Mouse (Mus musculus) forelimb bud, embryonic 11.5 days (tissue): ENCODE measurements around the gene Dscam.
A peak's percentile ranks its signal among the peaks of the same experiment; 100 is the strongest.

Source experiments
- DNase-seq: peaks from one replicate; pipeline ENCODE4 v3.0.0-alpha.2; 2012; ENCODE audit warnings: low read depth, low spot score

Gene Dscam

DNA sequence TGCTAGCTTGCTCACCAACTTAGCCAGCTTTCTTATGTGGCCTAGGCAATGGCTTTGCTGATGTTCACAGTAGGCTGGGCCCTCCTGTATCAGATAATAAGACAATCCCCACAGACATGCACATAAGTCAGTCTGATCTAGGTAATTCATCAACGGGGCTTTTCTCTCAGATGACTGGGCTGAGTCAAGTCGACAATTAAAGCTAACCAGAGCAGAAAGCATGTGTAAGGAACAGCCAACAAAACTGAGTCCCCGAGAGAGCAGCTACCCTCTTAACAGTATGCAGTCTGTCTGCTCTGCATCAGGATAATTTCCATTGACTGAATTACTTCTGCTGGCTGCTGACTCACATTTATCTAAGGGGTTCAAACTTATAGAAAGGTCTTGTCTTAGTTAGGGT lies 603.1 kb downstream of the Dscam start:
- DNase-seq: no peak

DNA sequence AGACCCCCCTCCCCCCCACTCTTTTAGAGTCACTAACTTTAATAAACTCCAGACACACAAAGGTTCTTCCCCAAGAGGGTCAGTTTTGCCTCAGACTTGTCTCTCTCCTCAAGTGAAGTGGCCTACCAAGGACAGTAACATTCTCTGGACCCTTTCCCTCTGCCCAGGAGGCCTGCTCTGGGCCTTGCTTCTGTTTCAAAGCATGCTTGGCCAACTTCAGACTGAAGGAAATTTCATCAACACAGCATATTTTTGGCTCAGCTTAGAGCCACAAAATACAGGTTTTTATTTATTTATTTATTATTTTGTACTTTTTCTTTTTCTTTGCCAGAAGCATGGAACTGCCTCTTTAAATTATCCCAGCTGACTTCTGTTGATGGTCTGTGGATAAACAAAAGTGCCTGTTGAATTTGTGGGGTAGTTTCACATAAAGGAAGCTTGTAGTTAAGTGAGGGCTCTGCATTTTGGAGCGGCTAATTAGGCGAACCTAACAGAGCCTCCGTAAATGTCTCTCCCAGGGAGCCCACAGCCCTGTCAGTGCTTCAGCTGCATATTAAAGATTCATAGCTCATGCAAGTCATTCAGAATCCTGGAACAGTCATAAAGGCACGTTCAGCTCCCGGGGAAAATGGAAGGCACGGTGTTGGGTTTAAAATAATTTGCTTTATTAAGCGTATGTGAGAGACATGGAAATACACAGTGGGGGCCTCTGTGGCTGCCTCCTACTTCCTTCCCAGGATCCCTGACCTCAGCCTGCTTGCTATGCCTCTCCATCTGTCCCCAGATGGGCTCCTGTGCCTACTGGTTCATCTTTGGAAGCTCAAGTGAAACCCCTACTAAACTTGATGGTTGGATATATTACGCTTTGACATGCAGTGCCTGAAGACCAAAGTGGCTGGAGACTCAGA lies 606.9 kb downstream of the Dscam start:
- DNase-seq: peak; percentile 20

DNA sequence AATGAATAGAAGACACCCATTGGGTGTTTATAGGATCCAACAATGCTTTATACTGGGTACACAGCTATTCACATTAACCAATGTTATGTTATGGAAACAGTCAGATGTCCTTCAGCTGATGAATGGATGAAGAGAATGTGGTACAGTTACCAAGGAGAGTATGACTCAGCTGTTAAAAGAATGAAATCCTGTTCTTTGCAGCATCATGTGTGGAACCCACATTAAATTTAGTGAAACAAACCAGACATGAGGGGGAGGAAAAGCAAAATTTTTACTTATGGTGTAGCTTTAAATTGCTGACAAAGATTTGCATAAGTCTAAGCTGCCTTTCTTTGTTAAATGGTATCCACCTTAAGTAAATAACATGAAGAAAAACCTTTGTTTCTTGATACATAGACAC lies 610.8 kb downstream of the Dscam start:
- no peak for DNase-seq

DNA sequence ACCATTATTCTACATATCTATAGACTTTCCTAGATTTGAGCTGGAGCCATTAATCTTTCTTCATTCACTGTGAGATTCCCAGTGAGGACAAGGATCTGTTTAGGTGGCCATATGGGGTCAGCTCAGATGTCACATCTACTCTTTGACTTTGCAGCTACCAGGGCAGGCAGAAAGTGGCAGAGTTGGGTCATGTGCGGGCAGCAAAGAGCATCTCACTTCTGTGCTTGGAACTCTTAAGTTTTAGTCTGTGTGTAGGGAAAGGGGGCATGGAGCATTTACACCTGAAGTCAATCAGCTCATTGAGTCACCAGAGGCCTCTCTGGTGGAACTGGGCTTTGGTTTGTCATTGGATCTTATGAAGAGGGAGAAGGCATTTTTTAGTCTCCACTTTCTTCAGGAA lies 612.2 kb downstream of the Dscam start:
- no peak for DNase-seq

DNA sequence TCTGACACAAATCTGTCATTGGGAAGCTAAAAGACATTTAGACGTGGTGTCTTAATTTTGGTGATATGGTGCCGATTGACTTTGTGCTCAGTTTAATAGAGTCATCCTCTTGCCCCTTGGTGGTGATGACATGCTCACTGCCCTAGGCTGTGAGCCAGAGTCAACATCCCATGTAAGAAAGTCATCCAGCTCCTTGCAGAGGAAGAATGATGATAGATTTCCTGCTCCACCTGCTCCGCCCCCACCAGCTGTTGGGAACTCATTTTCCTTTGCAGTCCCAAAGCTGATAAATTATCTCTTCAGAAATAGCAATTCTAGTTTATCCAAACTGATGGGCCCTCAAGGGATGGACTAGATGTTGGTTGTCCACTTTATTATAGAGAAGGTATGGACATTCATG lies 613.9 kb downstream of the Dscam start:
- no peak for DNase-seq

DNA sequence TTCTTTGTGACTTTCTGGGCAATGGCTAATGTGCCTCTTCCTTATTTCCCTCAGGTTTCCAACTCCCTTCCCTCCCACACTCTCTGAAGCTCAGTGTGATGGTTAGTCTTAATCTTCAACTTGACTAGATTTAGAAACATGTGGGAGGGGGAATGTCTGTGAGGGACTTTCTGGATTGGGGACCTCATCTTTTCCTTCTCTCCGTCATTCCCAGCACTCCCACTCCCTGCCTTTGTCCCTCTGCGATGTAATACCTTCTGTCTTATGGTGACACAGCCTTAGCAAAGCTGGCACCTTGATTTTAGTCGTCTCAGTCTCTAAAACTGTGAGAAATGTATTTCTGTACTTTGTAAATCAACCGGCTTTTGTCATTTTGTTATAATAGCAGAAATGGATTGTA lies 615.1 kb downstream of the Dscam start:
- DNase-seq: no peak

DNA sequence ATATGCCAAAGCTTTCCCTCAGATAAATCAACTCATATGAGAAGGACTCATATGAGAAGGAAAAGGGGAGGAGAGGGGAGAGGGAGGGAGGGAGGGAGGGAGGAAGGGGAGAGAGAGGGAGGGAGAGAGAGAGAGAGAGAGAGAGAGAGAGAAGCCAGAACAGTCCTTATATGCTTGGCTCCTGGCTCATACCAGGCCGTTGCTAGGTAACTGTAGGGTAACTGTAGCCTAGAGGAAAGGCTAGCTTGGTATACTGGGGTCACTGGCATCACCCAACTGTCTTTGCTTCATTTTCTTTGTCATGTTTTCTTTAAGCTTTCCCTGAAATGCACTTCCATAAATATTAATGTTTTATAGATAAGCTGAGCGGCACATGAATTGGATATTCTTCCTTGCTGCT lies 617.9 kb downstream of the Dscam start:
- DNase-seq: no peak

DNA sequence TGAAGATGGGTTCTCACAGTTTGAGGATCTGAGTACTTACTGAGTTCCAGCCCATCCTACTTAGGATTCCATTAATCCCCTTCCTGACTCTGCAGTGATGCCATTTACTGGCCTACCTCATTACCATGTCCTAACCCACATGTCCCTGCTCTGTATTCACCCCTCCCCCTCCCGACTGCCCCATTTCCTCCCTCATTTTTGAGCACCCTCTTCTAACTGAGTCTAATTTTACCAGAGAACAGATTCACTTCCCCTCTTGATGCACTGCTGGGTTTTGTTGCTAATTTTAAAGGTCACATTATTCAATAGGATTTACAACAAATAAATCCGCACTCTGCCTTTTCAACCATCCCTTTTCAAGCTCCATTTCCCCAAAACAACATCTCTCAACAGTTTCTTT lies 629.5 kb downstream of the Dscam start:
- no peak for DNase-seq
